Mouse (Mus musculus): ENCODE data around the gene Fam19a4.
A peak's percentile ranks its signal among the peaks of the same experiment; 100 is the strongest.

Fam19a4 gene

DNA sequence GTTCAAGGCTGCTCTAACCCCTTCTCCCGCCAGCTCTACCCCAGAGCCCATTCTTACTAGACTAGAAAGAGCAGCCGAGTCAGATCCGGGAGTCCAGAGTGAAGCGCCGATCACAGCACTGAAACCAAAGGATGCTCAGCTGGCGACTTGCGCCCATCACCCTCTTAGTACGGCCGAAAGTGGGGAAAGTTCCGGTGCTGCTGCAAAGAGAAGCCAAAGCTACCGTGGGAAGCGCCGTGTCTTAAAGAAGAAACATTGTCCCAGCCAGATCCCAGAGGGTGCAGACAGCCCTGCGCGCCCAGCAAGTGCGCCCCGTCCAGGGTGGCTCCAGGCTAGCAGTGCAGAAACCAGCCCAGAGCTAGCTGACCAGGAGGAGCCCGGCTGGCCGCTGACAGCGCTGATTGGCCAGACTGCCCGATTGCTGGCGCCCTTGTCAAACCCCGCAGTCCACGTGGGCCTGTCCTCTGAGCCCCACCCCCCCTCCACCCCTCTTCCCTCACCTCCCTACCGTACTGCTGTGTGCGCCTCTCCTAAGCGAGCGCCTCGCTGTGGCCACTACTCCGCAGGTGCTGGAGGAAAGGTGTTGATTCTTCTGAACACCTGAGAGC is at the start of gene Fam19a4:
Fam19a4 (minus strand) TSS at position 340 of the 608 bp plus-strand sequence.
- DNase-seq = peak; percentile 39 to 62

DNA sequence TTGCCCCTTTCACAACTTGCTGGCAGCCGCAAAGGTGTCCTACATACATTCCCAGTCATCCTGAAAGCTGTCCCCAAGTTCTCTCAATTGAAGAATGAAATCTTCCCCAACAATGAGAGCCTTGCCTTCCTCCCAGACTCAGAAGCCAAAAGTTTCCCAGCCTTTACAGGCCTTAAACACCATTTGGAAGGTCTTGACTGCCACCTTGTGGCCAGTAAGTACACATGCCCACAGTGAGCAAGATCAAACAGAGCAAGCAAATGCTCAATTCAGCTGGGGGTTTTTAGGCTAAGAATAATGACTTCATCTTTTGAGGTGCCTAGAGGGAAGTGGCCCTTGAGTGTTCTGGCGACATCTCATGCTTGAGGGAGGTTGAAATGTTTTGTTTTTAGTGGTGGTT is 46.6 kb upstream of the Fam19a4 start:
- DNase-seq = peak in 1 of 2 experiments; percentile 59

DNA sequence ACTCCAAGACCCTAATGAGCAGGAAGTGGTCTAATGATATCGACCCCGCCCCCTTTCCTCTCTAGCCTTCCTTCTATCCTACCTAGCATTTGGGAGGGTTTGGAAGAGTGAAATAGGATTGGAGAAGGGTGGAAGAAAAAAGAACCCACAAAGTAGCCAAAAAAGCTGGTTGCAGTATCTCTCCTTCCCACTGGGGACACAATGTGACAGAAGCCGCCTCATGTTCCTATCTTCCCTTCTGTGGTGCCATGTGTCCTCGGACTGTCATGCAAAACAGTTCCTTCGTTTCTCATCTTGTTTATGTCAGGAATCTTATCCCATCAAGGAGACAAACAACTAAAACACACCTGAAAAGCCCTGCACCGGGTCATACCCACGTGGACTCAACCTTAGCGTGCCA is 45.9 kb upstream of the Fam19a4 start:
- DNase-seq = no peak

DNA sequence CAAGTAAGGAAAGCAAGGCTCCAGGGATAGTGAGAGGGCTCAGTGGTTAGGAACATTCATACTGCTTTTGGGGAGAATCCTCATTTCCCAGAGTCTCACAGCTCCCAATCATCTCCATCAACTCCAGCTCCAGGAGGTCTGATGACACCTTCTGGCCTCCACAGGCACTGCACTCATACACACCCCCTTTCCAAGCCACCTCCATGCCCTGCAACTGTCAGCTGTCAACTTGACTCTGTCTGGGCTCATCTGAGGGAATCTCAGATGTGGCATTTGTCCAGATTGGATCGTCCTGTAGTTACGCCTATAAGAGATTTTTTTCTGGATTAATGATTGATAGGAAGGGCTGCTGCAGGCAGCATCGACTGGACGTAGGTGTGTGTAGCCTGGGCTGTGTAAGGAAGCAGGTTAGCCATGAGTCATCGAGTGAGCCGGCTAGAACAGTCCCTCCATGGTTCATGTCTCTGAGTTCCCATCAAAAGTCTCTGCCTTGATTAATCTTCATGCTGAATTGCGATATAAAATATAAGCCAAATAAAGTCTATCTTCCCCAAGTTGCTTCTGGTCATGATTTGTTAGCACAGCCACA is 44.1 kb upstream of the Fam19a4 start:
- no peak for DNase-seq

DNA sequence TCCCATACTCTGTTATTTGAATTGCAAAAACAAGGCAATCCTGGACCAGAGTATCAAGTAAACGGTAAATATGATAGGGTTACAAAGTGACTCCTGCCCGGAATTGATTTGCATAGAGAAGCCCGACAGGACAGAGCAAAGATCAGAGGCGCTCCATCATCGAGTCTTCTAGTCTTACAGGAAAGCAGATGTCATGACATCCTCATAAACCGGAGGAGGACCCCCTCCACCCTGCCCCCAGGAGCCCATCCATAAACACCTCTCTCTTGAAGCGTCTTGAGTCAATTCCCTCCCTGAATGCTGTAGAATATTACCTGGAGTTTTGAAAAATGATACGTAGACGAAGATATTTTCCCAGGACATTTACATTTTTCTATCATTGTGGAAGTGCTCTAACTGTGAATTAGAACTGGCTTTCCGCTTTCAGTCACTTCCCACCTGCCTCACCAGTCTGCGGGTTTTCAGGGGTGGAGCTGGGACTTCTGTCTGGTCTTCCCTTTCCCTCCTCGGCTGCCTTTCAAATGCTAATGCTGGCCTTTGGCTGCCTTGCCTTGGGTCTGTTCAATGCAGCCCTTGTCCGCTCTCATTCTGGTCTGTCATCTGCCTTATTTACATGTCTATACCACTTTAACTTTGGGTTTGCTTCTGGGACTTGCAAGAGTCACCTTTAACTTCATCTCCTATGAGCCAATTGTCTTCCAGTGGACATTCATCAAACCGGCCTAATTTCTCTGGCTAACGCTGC is 41.9 kb upstream of the Fam19a4 start:
- DNase-seq = no peak

DNA sequence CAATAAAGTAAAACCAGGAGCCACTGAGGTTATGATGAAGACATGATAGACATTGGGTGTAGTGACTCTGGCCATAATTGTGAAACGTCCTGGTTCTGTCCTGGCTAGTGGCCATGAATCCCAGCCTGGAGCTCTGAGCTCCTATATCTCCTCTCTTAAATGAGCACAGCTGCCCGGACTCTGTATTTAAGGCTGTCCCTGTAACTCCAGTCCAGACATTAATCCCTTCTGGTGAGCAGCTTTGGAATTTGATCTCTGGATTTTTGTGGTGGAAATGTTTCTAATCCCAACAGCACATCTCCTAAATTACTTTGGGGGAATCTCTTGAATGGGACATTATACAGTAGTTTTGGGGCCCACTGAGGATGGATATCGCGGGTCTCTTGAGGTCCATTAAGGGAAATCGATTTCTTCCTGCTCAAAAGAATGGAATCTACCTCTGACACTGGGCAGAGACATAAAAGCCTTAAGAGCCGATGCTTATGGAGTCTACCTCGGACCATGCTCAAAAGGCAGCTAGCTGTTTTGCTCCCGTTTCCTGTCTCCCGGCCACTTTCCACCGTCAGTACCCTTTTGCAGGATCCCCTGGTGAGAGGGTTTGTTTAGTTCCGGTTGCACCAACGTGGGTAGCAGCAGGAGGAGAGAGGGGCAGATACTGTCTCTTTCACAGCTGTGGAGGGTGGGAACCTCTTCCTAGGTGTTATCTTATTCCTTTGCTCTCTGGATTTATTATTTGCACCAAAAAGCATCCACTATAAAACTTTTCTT is 41.2 kb upstream of the Fam19a4 start:
- DNase-seq = no peak

DNA sequence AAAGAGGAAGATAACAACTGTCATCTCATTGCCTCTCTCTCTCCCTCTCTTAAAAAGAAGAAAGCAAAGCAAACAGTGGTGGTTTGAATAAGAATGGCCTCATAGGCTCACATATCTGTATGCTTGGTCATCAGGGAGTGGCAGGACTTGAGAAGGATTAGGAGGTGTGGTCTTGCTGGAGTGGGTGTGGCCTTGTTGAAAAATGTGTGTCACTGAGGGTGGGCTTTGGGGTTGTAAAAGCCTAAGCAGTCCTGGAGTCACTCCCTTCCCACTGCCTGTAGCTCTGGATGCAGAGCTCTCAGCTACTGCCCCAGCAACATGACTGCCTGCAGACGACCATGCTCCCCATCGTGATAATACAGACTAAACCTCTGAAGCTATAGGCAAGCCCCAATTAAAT is 22.1 kb upstream of the Fam19a4 start:
- DNase-seq = no peak

DNA sequence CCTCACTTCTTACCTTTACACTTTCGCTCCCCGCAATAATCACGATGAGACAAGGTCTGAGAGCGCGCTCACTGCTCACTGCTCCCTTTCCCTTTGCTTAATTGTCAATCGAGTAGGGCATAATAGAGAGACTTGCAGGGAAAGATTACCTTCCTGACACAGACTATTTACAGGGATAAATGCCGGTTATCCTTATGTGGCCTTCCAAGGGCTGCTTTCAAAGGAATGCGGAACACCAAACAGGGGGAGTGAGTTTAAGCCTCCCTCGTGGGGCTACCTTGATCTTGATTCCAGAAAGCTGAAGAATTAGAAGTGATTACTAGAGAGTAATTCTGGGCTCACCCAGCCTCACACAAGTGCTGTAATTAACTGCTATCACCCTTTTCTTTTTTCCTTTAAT is 19.8 kb upstream of the Fam19a4 start:
- DNase-seq = no peak

DNA sequence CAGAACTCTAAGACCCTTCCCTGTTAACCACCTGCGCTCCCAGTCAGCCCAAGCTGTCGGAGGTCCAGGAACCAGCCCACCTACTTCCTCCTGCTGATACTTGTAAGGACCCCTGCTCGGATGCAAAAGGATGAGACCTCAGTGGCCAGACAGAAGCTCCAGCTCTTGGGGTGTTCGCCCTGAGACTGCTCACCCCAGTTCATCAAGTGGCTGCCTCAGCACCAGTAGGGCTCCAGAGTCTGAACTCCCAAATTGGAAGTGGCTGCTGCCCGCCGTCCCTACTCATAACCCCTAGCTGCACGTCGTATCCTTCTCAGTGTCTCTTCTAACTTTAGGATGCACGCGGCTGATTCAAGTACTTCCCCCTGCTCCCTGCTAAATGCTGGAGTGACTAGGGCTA is 614 bp downstream of the Fam19a4 start:
- DNase-seq = no peak

DNA sequence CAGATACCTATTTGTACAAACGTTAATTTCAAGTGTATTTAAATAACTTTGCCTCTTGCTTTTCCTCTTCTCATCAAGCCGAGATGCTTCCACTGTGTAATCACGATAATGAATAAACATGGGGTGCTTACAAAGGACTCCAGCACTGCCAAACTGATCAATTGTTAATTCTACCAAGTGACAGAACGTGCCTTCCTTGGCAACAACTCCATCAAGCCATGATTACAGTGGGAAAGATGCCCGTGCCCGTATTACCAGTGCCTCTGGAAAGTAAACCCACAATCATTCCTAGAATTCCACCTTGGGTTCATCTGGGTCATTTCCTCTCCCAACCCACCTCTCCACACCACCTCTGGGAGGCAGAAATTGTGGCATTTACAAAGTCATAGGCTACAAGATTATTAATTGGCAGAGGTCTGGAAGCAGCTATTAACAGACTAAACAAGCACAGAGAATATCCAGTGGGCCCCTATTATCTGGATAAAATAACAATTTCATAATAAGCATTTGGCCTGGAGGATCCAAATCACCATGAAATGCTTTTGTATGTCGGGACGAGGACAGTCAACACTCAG is 7.9 kb downstream of the Fam19a4 start:
- DNase-seq = no peak

DNA sequence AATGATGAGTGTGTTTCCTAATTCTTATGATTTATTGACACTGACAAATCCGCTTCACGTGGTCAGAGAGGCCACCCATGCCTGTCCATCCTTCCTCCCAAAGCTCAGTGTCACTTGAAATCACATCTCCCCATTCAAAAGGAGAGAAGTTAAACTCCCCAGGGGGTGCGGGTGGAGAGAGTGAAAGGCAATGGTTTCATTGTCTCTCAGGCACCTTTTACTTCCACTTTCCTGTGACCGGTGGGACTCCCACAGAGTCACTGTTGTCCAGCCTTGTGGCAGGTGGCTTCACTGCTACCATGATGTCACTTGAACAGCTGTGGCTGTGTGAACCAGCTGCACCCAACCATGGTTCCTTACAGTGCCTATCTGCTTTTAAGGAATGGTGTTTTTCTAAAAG is 11.8 kb downstream of the Fam19a4 start:
- DNase-seq = no peak

DNA sequence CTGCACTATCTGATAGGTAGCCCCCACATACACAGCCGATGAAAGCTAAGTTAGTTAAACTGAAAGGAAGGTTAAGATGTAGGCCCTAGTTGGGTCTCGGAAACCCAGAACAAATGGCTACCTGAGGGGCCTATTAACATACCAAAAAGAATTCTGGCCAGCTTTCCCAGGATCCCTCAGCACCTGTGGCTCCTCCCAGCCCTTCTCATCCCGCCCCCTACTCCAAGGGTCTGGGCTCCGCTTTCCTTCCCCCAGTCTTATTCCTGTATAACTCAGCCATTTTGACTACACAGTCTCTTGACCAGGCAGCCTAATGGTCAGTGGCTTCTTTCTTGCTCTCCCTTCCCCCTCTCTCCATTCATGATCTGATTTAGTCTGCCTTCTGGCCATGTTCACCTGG is 13.7 kb downstream of the Fam19a4 start:
- DNase-seq = no peak

DNA sequence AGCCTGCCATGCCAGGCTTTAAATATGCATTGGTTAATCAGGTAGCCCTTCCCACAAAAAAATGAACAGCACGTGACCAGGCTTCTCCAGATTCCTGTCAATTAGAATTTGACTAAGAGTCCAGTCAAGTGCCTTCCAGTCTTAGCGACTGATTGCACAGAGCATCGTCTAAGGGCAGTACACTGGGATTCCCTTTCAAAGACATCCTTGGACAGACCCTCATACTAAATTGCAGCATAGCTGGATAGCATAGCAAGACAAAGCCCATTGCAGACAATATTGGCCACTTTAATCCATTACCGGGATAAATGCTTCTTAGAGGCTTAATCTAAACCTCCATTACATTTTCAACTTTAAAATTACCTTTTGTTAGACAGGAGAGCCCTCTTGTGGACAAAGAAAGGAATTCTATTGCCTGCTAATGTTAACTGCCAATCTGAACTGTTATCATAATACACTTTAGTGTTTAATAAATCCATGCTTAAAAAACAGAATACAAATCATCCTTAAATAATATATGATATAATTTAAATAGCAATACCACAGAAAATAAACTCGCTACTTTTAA is 33.0 kb downstream of the Fam19a4 start:
- DNase-seq = no peak

DNA sequence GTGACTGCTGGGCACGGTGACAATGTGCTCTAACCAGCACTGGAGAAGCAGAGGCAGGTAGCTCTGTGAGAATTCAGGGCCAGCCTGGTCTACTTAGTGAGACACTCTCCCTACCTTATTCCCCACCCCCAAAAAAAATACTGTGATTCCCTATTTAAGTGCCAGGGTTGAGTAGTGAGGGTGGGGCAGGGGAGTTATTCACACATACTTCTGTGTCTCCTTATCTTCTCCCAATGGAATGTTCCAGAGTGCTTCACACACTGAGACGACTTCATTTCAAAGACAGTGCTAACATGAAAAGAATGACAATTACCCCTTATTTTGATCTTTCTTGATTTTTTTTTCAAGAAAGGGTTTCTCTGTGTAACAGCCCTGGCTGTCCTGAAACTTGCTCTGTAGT is 40.9 kb downstream of the Fam19a4 start:
- no peak for DNase-seq

DNA sequence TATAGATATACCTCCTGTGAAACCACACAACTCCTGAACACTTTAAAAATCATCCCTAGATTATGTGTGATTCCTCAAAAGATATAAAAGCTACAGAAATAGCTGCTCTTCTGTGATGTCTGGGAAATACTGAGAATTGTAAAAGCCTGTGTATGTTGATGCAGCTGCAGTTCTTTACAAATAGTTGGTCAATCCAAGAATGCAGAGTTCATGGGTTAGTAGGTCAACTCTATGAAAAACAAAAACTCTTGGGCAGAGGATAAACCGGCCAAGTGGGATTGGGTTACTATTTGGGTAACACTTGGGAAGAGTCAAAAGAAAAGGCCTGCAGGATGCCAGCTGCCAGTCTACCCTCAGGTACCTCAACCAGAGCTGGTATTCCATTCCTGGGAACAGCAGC is 43.5 kb downstream of the Fam19a4 start:
- no peak for DNase-seq

DNA sequence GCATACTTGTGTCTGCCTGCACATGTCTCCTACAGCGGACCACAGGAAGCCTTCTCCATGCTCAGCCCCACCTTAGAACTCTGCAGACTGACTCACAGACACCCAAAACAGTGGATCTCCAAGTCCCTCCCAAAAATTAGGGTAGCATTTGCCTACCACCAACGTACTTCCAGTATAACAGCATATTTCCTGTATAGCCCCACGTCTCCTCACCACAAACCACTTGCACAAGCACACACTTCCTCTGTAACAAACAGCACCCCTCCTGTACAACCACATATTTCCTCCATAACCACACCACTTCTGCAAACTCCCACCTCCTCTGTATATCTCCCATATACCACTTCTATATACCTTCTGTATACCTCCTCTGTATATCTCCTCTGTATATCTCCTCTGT is 44.2 kb downstream of the Fam19a4 start:
- DNase-seq = no peak

DNA sequence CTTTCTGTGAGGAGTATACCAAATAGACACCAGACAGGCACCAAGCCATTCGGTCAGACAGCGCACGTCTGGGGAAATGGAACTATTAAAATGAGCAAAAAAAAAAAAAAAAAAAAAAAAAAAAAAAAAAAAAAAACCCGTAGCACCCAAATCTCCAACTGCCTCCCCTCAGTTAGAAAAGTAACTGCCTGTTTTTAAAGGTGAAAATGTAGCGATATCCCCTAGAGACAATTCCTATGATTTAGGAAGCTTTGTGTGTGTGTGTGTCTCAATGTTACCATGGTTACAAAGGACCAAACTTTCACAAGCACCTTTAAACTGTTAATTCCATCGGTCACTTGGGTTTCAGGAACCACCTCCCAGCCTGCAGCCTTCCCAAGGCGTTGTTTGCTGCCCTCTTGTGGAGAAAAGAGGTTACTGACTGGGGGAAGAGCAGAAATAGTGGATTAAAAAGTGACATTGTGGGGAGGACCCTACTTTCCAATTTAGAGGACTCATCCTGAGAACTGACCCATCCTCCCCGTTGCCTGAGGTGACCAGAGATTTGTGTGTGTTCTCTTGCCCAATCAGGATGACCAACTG is 53.6 kb downstream of the Fam19a4 start:
- DNase-seq = peak in 1 of 2 experiments; percentile 67

DNA sequence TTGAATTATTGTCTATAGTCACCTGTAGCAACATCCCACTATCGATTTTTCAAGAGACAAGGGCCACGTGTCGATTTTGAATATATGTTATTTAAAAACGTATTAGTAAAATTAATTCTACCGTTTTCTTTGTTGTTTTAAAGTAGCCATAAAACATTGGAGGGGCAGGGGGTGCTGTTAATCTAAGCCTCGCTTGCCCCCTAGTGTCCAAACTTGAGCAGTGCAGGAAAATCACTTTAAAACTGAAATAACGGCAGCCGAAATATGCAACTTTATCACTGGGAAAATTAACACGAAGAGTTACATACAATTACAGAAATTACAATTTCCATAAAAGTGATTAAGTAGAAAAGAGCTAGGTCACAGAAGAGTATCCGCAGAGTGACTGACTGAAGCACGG is 55.2 kb downstream of the Fam19a4 start:
- DNase-seq = peak in 1 of 2 experiments; percentile 36

DNA sequence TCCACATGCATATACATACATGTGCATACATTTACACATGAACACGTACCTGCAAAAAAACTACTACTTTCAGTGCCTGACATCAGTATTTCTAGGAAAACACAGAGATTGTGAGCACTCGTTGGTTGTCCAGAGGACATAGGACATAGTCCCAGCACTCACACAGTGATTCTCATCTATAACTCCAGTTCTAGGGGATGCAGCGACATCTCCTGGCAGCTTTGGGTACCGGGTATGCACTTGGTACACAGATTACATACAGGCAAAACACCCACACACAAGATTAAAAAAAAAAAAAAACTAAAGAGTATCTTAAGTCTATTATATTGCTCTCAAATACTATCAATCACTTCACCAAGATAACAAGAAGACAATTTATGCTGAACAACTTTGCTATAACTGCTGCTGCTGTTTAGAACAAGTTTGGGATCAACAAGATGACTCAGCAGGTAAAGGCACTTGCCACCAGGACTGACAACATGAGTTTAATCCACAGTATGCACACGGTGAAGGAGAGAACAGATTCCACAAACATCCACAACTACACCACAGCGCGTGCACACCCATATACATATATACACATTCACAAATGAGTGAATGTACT is 64.6 kb downstream of the Fam19a4 start:
- DNase-seq = no peak

DNA sequence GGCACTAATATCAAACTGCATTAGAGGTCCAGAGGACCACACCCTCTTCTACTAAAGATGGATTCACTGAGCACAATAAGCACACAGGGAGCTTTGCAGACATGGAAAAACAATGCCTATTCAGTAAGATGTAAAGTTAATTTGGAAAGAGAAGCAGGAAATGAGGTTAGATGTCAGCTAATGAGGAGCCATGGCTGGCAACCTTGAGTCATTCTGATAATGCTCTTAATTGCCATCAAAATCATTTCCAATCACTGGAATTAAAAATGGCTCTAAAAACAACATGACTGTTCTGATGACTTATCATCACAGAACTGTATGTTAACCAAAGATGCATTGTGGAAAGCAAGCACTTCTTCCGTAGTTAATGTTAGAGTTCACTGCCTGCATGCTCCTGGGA is 68.5 kb downstream of the Fam19a4 start:
- DNase-seq = no peak

DNA sequence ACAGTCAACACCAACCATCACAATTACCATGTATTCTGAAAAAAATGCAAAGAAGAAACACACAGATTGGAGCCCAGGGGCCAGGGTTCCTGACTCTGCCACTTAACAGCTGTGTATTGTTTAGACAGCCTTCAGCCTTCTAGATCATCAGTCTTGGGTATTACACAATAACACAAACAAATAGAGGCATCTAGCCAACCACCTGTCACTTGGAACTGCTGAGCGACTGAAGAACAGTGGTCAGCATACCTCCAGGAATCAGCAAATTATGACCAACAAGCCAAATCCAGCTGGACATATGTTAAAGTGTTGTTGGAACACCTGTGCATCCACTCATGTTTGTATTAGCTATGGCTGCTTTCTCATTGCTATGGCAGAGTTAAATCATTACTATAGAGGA is 82.7 kb downstream of the Fam19a4 start:
- peak in 1 of 2 experiments; percentile 20 for DNase-seq

DNA sequence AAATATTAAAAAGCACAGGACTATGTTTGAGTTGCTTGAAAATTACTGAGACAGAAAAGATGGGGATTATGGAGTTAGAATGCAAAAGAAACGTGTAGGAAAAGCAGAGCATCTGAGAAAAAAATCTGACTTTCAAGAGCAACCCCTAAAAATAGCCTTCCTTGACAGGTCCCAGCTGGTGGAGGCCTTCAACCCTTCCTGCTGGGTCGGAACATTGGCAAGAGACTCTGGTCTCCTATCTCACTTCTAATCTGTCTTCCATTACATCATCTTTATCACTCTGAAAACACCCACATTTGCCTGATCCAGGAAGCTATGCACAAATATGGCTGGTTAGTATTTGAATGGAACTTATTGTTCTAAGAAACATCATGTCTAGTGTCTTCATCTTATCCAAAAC is 115.4 kb downstream of the Fam19a4 start:
- peak; percentile 12 to 56 for DNase-seq
